Mouse (Mus musculus) limb, embryonic 13.5 days (tissue): ENCODE measurements at regions not wholly inside any gene's neighbourhood (a gene's known extent, or its start where the extent isn't known, plus 50 kb on each side); places are given as distances from the start of the nearest gene placed in this dataset.
A peak's percentile ranks its signal among the peaks of the same experiment; 100 is the strongest.

Source experiments
- ATAC-seq: fragments of 200-750 bp; cut with Nextera tagmentation; 2 replicates; pipeline ENCODE4 v1.8.0; 2017; ENCODE audit warnings: low read depth, moderate number of reproducible peaks, moderate TSS enrichment; ENCODE audit not compliant: low FRiP score
- H3K27ac ChIP-seq: fragments of 300-500 bp; sonication (generic); 2 replicates; pipeline ENCODE4 v1.5.1; 2015; ENCODE audit warnings: inconsistent platforms, mild to moderate bottlenecking, moderate library complexity
- H3K27me3 ChIP-seq: fragments of 300-500 bp; sonication (generic); 2 replicates; pipeline ENCODE4 v1.6.1; 2015; ENCODE audit warnings: mild to moderate bottlenecking, inconsistent platforms
- H3K36me3 ChIP-seq: fragments of 300-500 bp; sonication (generic); 2 replicates; pipeline ENCODE4 v1.6.1; 2015; ENCODE audit warnings: inconsistent platforms, mild to moderate bottlenecking, moderate library complexity
- H3K4me1 ChIP-seq: fragments of 300-500 bp; sonication (generic); 2 replicates; pipeline ENCODE4 v1.6.1; 2015; ENCODE audit warnings: inconsistent platforms
- H3K4me2 ChIP-seq: fragments of 300-500 bp; sonication (generic); replicated peaks from 2 replicates; pipeline ENCODE4 v1.6.1; 2015; ENCODE audit warnings: inconsistent platforms, mild to moderate bottlenecking, moderate library complexity
- H3K4me3 ChIP-seq: fragments of 300-500 bp; sonication (generic); 2 replicates; pipeline ENCODE4 v1.5.1; 2015; ENCODE audit warnings: moderate library complexity, mild to moderate bottlenecking, inconsistent platforms
- H3K9ac ChIP-seq: fragments of 300-500 bp; sonication (generic); 2 replicates; pipeline ENCODE4 v1.6.1; 2015; ENCODE audit warnings: mild to moderate bottlenecking, inconsistent platforms
- H3K9me3 ChIP-seq: fragments of 300-500 bp; sonication (generic); 2 replicates; pipeline ENCODE4 v1.6.1; 2016; ENCODE audit warnings: inconsistent platforms
- WGBS: fragments of 180-500 bp; shearing (Covaris S2); methylation state at CpG from one replicate; pipeline ENCODE4 v1.1.7; 2015; 5-methylcytosine and 5-hydroxymethylcytosine counted together

- Histone ChIP-seq H3K4me1 (no peaks in the 10 kb centered on the region), H3K9ac (no peak overlapping the region), H3K9me3 (peaks cover 6% of the 10 kb centered on the region; the same call in 1 of the 2 replicates), H3K27me3 (no peaks in the 10 kb centered on the region), H3K4me3 (no peak overlapping the region), H3K36me3 (no peaks in the 10 kb centered on the region), H3K4me2 (no peak overlapping the region), H3K27ac (no peak overlapping the region)
- WGBS = 69% methylated on average over 3 of the region's 3 CpGs
- ATAC-seq = no peak
Measured at GRCm38 (mm10) chr4:64200151-64200807, 153.5 kb upstream of the Tnc start.

GRCm38 (mm10) chr4:64184986-64185385 lies 138.2 kb upstream of the Tnc start:
- H3K4me2 ChIP-seq = no peak overlapping the region
- ATAC-seq = no peak
- H3K27ac ChIP-seq = no peak overlapping the region
- no peak overlapping the region for H3K9ac ChIP-seq
- H3K4me3 ChIP-seq = no peak overlapping the region
- H3K36me3 ChIP-seq = no peaks in the 10 kb centered on the region
- no peaks in the 10 kb centered on the region for H3K9me3 ChIP-seq
- no peaks in the 10 kb centered on the region for H3K27me3 ChIP-seq
- no peaks in the 10 kb centered on the region for H3K4me1 ChIP-seq

GRCm38 (mm10) chr4:64175938-64176337 lies 129.1 kb upstream of the Tnc start:
- Histone ChIP-seq H3K9ac (no peak overlapping the region), H3K4me2 (no peak overlapping the region), H3K4me1 (no peaks in the 10 kb centered on the region), H3K27ac (no peak overlapping the region), H3K4me3 (no peak overlapping the region), H3K9me3 (no peaks in the 10 kb centered on the region), H3K27me3 (no peaks in the 10 kb centered on the region), H3K36me3 (no peaks in the 10 kb centered on the region)
- WGBS = 34% methylated on average over 3 of the region's 3 CpGs
- no peak for ATAC-seq

GRCm38 (mm10) chr4:64171476-64171875 lies 124.7 kb upstream of the Tnc start:
- Histone ChIP-seq H3K4me2 (no peak overlapping the region), H3K27me3 (no peaks in the 10 kb centered on the region), H3K4me1 (no peaks in the 10 kb centered on the region), H3K36me3 (no peaks in the 10 kb centered on the region), H3K9ac (no peak overlapping the region), H3K4me3 (no peak overlapping the region), H3K9me3 (no peaks in the 10 kb centered on the region), H3K27ac (no peak overlapping the region)
- no peak for ATAC-seq
- 70% methylated on average over 3 of the region's 3 CpGs for WGBS

GRCm38 (mm10) chr4:64148989-64149463 lies 102.2 kb upstream of the Tnc start:
- ATAC-seq = no peak
- Histone ChIP-seq H3K4me2 (no peak overlapping the region), H3K27ac (no peak overlapping the region), H3K4me1 (no peaks in the 10 kb centered on the region), H3K27me3 (no peaks in the 10 kb centered on the region), H3K4me3 (no peak overlapping the region), H3K9ac (no peak overlapping the region), H3K36me3 (no peaks in the 10 kb centered on the region), H3K9me3 (no peaks in the 10 kb centered on the region)
- 79% methylated on average over 5 of the region's 5 CpGs for WGBS

- Histone ChIP-seq H3K27me3 (no peaks in the 10 kb centered on the region), H3K27ac (no peak overlapping the region), H3K4me2 (no peak overlapping the region), H3K9ac (no peak overlapping the region), H3K4me1 (peaks cover 5% of the 10 kb centered on the region; the same call in 1 of the 2 replicates), H3K9me3 (no peaks in the 10 kb centered on the region), H3K36me3 (no peaks in the 10 kb centered on the region), H3K4me3 (no peak overlapping the region)
- WGBS = 82% methylated on average over 2 of the region's 2 CpGs
- ATAC-seq = no peak
Measured at GRCm38 (mm10) chr4:64145924-64146323, 99.1 kb upstream of the Tnc start.

- H3K9me3 ChIP-seq = no peaks in the 10 kb centered on the region
- no peak overlapping the region for H3K9ac ChIP-seq
- H3K27ac ChIP-seq = no peak overlapping the region
- peaks cover 5% of the 10 kb centered on the region; the same call in 1 of the 2 replicates for H3K4me1 ChIP-seq
- WGBS = 55% methylated on average over 2 of the region's 2 CpGs
- H3K4me3 ChIP-seq = no peak overlapping the region
- H3K36me3 ChIP-seq = no peaks in the 10 kb centered on the region
- H3K27me3 ChIP-seq = no peaks in the 10 kb centered on the region
- H3K4me2 ChIP-seq = no peak overlapping the region
- no peak for ATAC-seq
Measured at GRCm38 (mm10) chr4:64142963-64143362, 96.1 kb upstream of the Tnc start.

- H3K27ac ChIP-seq = no peak overlapping the region
- no peaks in the 10 kb centered on the region for H3K9me3 ChIP-seq
- H3K4me1 ChIP-seq = peaks cover 5% of the 10 kb centered on the region; the same call in 1 of the 2 replicates
- no peaks in the 10 kb centered on the region for H3K36me3 ChIP-seq
- H3K4me2 ChIP-seq = no peak overlapping the region
- no peak overlapping the region for H3K4me3 ChIP-seq
- no peak overlapping the region for H3K9ac ChIP-seq
- ATAC-seq = peak; percentile 51
- WGBS = 52% methylated on average over 5 of the region's 5 CpGs
- H3K27me3 ChIP-seq = no peaks in the 10 kb centered on the region
Measured at GRCm38 (mm10) chr4:64142356-64142787, 95.6 kb upstream of the Tnc start.

- ATAC-seq = no peak
- 85% methylated on average over 4 of the region's 4 CpGs for WGBS
- H3K9me3 ChIP-seq = no peaks in the 10 kb centered on the region
- H3K27ac ChIP-seq = no peak overlapping the region
- H3K4me1 ChIP-seq = peaks cover 5% of the 10 kb centered on the region; the same call in 1 of the 2 replicates
- H3K4me3 ChIP-seq = no peak overlapping the region
- H3K27me3 ChIP-seq = no peaks in the 10 kb centered on the region
- no peaks in the 10 kb centered on the region for H3K36me3 ChIP-seq
- no peak overlapping the region for H3K4me2 ChIP-seq
- no peak overlapping the region for H3K9ac ChIP-seq
Measured at GRCm38 (mm10) chr4:64139836-64140235, 93.0 kb upstream of the Tnc start.

- no peak overlapping the region for H3K4me2 ChIP-seq
- no peaks in the 10 kb centered on the region for H3K9me3 ChIP-seq
- H3K4me1 ChIP-seq = no peaks in the 10 kb centered on the region
- no peak overlapping the region for H3K4me3 ChIP-seq
- no peak for ATAC-seq
- no peak overlapping the region for H3K27ac ChIP-seq
- WGBS = 79% methylated on average over 3 of the region's 3 CpGs
- no peaks in the 10 kb centered on the region for H3K36me3 ChIP-seq
- H3K9ac ChIP-seq = no peak overlapping the region
- no peaks in the 10 kb centered on the region for H3K27me3 ChIP-seq
Measured at GRCm38 (mm10) chr4:64135036-64135435, 88.2 kb upstream of the Tnc start.

GRCm38 (mm10) chr4:64129290-64129689 lies 82.5 kb upstream of the Tnc start:
- Histone ChIP-seq H3K9me3 (no peaks in the 10 kb centered on the region), H3K36me3 (no peaks in the 10 kb centered on the region), H3K9ac (no peak overlapping the region), H3K27ac (no peak overlapping the region), H3K4me3 (no peak overlapping the region), H3K4me1 (peaks cover 8% of the 10 kb centered on the region), H3K4me2 (no peak overlapping the region), H3K27me3 (no peaks in the 10 kb centered on the region)
- WGBS = 50% methylated on average over 1 of the region's 1 CpGs
- peak; percentile 61; the same call in 1 of the 2 replicates for ATAC-seq

- no peaks in the 10 kb centered on the region for H3K27me3 ChIP-seq
- H3K4me3 ChIP-seq = no peak overlapping the region
- no peaks in the 10 kb centered on the region for H3K36me3 ChIP-seq
- H3K27ac ChIP-seq = peak overlapping the region; percentile 3; the same call in 1 of the 2 replicates
- H3K4me2 ChIP-seq = no peak overlapping the region
- no peaks in the 10 kb centered on the region for H3K9me3 ChIP-seq
- peak; percentile 75; the same call in 1 of the 2 replicates for ATAC-seq
- no peak overlapping the region for H3K9ac ChIP-seq
- peaks cover 14% of the 10 kb centered on the region for H3K4me1 ChIP-seq
- 20% methylated on average over 2 of the region's 2 CpGs for WGBS
Measured at GRCm38 (mm10) chr4:64124387-64125088, 77.7 kb upstream of the Tnc start.
